Mouse (Mus musculus) embryonic facial prominence, embryonic 10.5 days (tissue): ENCODE results near the gene Rnf212b. TPM values are rescaled to one million over a fixed set of nuclear protein-coding genes. Genes with fewer than 3 reads are reported as not detected.

Experiments used
- DNase-seq: peaks from one replicate; pipeline ENCODE4 v3.0.0-alpha.2; 2017; ENCODE audit warnings: low spot score
- H3K27ac ChIP-seq: fragments of 300-500 bp; sonication (generic); replicated peaks from 2 replicates; pipeline ENCODE4 v1.5.1; 2016; ENCODE audit warnings: mild to moderate bottlenecking
- H3K27me3 ChIP-seq: fragments of 300-500 bp; sonication (generic); replicated peaks from 2 replicates; pipeline ENCODE4 v1.6.1; 2016; ENCODE audit warnings: low read depth, mild to moderate bottlenecking; ENCODE audit not compliant: poor library complexity, severe bottlenecking
- H3K36me3 ChIP-seq: fragments of 300-500 bp; sonication (generic); replicated peaks from 2 replicates; pipeline ENCODE4 v1.6.1; 2016; ENCODE audit warnings: mild to moderate bottlenecking, moderate library complexity
- H3K4me1 ChIP-seq: fragments of 300-500 bp; sonication (generic); 2 replicates; pipeline ENCODE4 v1.6.1; 2016
- H3K4me3 ChIP-seq: fragments of 300-500 bp; sonication (generic); 2 replicates; pipeline ENCODE4 v1.5.1; 2016; ENCODE audit warnings: mild to moderate bottlenecking, moderate library complexity
- H3K9me3 ChIP-seq: fragments of 300-500 bp; sonication (generic); 2 replicates; pipeline ENCODE4 v1.6.1; 2016; ENCODE audit warnings: mild to moderate bottlenecking
- WGBS: fragments of 180-500 bp; shearing (Covaris S2); methylation state at CpG from one replicate; pipeline ENCODE4 v1.1.7; 2016; 5-methylcytosine and 5-hydroxymethylcytosine counted together
- polyA plus RNA-seq: library from polyadenylated mRNA; unstranded; fragments of >200 nt; fragmentation: Nextera tagmentation; extraction: Ambion mirVana; gene quantifications from 2 replicates; pipeline ENCODE4 v1.2.1, GENCODE M21; 2016

Gene Rnf212b
- polyA plus RNA-seq, 1 experiment from 2014 or later, result not detected

DNA sequence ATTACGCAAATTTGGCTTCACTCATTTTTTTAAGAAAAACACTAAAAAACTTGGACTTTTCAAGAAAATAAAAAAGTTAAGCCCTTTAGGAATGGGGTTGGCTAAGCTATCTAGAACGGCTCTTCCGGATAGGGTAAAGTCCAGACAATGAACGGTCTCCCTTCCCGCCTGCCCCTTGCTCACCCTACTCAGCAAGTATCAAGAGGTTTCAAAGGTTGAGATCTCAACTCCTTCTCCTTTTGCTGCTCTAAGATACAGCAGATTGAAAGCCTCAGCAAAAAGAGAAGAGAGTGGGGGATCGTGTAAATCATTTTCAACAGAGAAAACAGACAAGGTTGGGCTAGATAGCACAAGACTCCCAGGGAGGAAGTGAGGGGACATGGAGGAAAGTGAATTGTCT is 31.0 kb upstream of the Rnf212b start:
- Histone ChIP-seq H3K27me3 (peaks cover 56% of the 10 kb centered on the region), H3K36me3 (no peaks in the 10 kb centered on the region), H3K4me3 (no peak overlapping the region), H3K4me1 (peaks cover 14% of the 10 kb centered on the region), H3K9me3 (no peaks in the 10 kb centered on the region), H3K27ac (no peak overlapping the region)
- no peak for DNase-seq
- 85% methylated on average over 6 of the region's 6 CpGs for WGBS

DNA sequence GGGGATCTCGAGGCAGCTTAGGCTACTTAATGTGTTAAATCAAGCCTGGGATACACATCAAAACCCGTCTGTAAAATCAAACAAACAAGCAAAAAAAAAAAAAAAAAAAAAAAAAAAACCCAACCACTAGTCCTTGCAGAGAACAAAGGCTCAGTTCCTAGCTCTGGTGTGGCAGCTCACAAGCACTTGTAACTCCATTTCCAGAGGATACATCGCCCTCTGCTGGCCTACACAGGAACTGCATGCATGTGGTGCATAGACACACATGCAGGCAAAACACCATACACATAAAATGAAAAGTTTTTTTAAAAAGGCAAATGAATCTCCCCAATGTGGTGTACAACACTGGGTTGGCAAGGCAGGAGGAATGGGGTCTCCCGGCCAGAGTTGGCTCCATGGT is 28.0 kb upstream of the Rnf212b start:
- DNase-seq, result peak; percentile 68
- 51% methylated on average over 4 of the region's 4 CpGs for WGBS
- Histone ChIP-seq H3K27me3 (peaks cover 36% of the 10 kb centered on the region), H3K4me1 (peaks cover 9% of the 10 kb centered on the region), H3K4me3 (no peak overlapping the region), H3K9me3 (no peaks in the 10 kb centered on the region), H3K36me3 (no peaks in the 10 kb centered on the region), H3K27ac (no peak overlapping the region)

DNA sequence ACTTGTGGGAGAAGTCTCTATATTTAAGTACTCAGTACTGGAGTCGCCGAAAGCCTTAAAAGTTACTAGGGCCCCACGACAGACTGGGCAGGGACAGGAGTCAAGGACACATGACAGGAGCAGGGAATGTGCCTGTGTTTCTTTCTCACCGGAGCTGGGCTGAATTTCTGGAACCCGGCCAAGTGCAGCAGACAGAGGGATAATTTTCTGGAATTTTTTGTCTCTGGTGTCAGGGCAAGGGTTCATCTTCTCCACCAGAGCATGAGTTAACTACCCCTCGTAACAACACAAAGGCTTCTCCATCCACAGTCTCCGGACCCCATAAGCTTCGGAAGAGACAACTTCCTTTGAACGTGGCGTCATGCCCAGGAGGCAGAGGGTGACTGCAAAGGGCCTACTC is 27.5 kb upstream of the Rnf212b start:
- Histone ChIP-seq H3K4me1 (peaks cover 5% of the 10 kb centered on the region; the same call in 1 of the 2 replicates), H3K4me3 (no peak overlapping the region), H3K9me3 (no peaks in the 10 kb centered on the region), H3K36me3 (no peaks in the 10 kb centered on the region), H3K27ac (no peak overlapping the region), H3K27me3 (peaks cover 30% of the 10 kb centered on the region)
- 81% methylated on average over 10 of the region's 10 CpGs for WGBS
- DNase-seq, result no peak

DNA sequence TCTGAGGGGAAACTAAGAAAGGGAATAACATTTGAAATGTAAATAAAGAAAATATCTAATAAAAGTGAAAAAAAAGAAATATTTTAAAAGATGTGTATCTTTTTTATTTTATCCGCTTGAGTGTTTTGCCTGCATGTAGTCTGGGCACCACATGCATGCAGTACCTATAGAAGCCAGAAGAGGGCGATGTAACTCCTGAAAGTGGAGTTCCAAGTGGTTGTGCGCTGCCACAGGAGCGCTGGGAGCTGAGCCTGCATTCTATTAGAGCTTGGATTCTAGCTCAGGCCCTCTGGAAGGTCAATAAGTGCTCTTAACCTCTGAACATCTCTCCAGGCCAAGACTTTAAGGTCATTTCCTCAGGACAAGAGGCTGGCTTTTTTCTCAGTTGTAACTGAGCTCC is 26.7 kb upstream of the Rnf212b start:
- 47% methylated on average over 4 of the region's 4 CpGs for WGBS
- no peak for DNase-seq

DNA sequence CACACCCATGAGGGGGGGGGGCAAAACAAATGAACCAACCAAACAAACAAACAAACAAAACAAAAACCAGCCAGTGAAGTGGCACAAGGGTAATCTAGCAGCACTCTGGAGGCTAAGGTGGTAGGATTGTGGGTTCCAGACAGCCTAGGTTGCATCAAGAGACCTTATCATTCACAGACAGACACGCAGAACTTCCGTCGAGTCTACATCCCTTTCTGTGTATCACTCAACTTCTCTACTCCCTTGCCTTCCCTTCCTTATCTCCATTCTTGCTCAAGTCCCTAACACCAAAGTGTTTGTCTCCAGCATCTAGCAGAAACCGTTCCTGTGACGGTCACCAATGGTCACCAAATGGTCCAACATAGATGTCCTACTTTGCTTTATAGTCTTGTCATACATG is 25.7 kb upstream of the Rnf212b start:
- H3K27ac ChIP-seq, result no peak overlapping the region
- H3K9me3 ChIP-seq, result no peaks in the 10 kb centered on the region
- H3K4me3 ChIP-seq, result no peak overlapping the region
- no peaks in the 10 kb centered on the region for H3K4me1 ChIP-seq
- 95% methylated on average over 5 of the region's 5 CpGs for WGBS
- peaks cover 12% of the 10 kb centered on the region for H3K27me3 ChIP-seq
- DNase-seq, result no peak
- H3K36me3 ChIP-seq, result no peaks in the 10 kb centered on the region

More for the DNA sequence above, 26.7 kb upstream of the Rnf212b start:
- Histone ChIP-seq H3K4me3 (no peak overlapping the region), H3K9me3 (no peaks in the 10 kb centered on the region), H3K27ac (no peak overlapping the region), H3K36me3 (no peaks in the 10 kb centered on the region), H3K27me3 (peaks cover 22% of the 10 kb centered on the region), H3K4me1 (no peaks in the 10 kb centered on the region)

DNA sequence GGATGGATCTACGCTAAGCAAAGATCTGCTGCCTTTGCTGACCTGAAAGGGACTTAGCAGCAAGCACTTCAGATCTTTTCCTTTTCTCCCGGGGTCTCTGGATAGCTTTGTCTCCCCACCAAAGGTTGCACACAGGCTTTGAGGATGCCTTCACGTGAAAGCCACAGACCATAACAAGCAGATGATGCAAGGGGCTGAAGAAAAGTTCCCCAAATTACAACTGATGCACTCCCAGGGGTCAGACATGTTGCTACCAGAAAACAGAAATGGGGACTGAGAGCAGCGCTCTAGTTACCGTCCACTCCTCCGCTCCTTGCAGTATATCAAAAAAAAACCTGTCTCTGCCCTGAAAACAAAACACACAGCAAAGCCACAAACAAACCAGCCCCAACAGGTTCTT is 21.8 kb upstream of the Rnf212b start:
- WGBS, result 70% methylated on average over 6 of the region's 6 CpGs

DNA sequence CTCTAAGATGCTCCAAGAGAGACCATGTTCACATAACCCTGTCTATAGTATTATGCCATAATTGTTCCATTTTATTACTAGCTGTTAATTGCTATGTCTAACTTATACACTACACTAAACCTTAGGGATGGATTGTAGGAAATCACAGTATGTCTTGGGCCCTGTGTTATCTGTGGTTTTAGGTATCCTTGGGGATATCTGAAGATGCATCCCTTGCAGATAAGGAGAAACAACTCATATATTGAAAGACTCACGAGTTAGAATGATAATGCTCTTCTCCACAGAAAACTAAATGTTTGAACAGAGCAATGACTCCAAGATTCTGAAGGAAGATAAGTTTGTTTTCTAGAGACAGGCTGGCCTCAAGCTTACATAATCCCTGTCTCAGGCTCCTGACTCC is 20.6 kb upstream of the Rnf212b start:
- Histone ChIP-seq H3K4me3 (no peak overlapping the region), H3K27ac (no peak overlapping the region), H3K9me3 (no peaks in the 10 kb centered on the region), H3K27me3 (no peaks in the 10 kb centered on the region; the same call in 1 of the 2 replicates), H3K4me1 (no peaks in the 10 kb centered on the region), H3K36me3 (no peaks in the 10 kb centered on the region)
- WGBS, result 76% methylated on average over 1 of the region's 1 CpGs
- DNase-seq, result no peak

More for the DNA sequence above, 21.8 kb upstream of the Rnf212b start:
- Histone ChIP-seq H3K27ac (no peak overlapping the region), H3K9me3 (no peaks in the 10 kb centered on the region), H3K27me3 (no peaks in the 10 kb centered on the region; the same call in 1 of the 2 replicates), H3K36me3 (no peaks in the 10 kb centered on the region), H3K4me1 (no peaks in the 10 kb centered on the region), H3K4me3 (no peak overlapping the region)
- no peak for DNase-seq

DNA sequence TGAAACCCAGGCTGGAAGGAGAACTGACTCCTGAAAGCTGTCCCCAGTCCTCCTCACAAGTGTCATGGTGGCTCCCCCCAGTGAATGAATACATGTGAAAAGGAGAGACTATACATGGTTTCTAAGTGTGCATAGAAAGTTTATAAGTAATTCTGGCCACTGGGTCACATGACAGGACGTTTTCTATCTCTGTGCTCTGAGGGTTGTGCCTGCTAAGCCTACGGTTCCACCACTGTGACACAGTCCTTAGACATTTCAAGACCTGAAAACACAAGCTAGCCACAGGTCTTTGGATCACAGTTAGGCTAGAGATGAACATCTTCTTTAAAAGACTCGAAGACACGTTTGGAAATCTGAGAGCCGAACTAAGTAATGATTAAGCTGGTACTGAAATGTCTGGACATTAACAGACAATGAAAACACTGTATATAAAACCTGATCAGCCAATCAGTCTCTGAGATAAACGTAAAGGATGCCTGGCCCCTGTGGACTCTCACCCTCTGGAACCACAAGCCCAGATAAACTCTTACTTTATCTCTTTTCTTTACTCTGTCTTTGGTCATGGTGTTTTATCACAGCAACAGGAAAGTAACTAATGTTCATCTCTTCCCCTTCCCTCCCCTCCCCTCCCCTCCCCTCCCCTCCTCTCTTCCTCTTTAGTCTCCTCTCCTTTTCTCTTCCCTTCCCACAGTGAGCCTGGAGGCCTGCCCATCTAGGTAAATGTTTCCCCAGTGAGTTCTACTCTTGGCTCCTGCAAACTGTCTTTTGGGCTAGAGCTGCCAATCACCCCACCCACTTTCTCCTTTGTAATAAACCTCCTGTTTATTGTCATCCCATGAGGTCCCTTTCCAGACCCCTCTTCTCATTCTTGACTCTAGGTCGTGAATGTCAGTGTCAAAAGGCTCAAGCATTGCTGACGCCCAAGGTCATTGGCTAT is 19.8 kb upstream of the Rnf212b start:
- no peak for DNase-seq
- Histone ChIP-seq H3K36me3 (no peaks in the 10 kb centered on the region), H3K27me3 (no peaks in the 10 kb centered on the region), H3K27ac (no peak overlapping the region), H3K4me1 (no peaks in the 10 kb centered on the region), H3K4me3 (no peak overlapping the region), H3K9me3 (no peaks in the 10 kb centered on the region)
- 81% methylated on average over 8 of the region's 8 CpGs for WGBS

DNA sequence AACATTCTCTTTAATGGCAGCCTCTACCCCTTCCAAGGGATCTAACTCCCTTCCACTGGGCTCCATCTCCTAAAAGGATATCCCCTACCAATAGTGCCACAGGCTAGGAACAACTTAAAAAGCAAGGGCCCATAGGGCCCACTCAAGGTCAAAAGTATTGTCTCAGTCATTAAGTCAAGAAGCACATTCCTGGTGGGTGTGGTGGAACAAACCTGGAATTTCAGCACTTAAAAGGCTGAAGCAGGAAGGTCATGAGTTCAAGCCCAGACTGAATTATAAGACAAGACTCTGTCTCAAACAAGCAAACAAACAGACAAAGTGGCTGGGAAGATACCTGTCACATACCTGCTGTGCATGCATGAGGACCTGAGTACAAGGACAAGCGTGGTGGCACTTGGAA is 18.0 kb upstream of the Rnf212b start:
- H3K36me3 ChIP-seq, result no peaks in the 10 kb centered on the region
- DNase-seq, result no peak
- 82% methylated on average over 1 of the region's 1 CpGs for WGBS
- H3K27me3 ChIP-seq, result no peaks in the 10 kb centered on the region
- no peak overlapping the region for H3K27ac ChIP-seq
- H3K9me3 ChIP-seq, result no peaks in the 10 kb centered on the region
- H3K4me1 ChIP-seq, result no peaks in the 10 kb centered on the region
- H3K4me3 ChIP-seq, result no peak overlapping the region

DNA sequence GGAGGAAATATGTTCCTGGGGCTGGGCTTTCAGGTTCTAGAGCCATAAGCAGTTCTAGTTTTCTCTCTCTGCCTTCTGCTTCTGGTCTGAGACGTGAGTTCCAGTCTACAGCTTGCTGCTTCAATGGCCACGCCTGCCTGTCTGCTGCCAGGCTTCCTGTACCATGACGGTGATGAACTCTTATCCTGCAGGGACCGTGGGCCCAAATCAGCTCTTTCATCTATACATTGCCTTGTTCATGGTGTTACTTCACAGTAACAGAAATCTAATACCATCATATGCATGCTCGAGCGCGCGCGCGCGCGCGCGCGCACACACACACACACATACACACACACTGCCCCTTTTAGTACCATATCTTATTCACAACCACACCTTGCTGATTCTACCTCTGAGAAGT is 17.2 kb upstream of the Rnf212b start:
- Histone ChIP-seq H3K9me3 (no peaks in the 10 kb centered on the region), H3K4me1 (no peaks in the 10 kb centered on the region), H3K27ac (no peak overlapping the region), H3K36me3 (no peaks in the 10 kb centered on the region), H3K4me3 (no peak overlapping the region), H3K27me3 (no peaks in the 10 kb centered on the region)
- no peak for DNase-seq
- 91% methylated on average over 15 of the region's 15 CpGs for WGBS

DNA sequence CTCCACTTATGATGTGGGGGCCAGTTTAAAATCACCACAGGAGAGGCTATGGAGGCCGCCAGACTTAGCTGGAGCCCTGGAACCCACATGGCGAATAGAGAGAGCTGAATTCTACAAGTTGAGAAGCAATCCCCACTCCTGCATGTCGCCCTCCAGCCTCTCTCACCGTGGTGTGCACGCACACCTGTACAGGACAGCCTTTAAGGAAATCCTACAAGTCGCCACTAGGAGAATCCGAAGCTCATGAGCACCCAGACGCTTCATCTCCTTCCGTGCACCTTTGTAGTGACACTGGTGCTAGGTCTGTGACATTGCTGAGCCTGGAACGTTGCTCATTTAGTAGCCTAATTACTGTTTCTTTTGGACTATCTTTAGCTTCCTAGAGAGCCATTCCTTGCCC is 14.3 kb upstream of the Rnf212b start:
- Histone ChIP-seq H3K4me1 (no peaks in the 10 kb centered on the region), H3K27ac (no peak overlapping the region), H3K36me3 (no peaks in the 10 kb centered on the region), H3K4me3 (no peak overlapping the region), H3K27me3 (no peaks in the 10 kb centered on the region), H3K9me3 (no peaks in the 10 kb centered on the region)
- 51% methylated on average over 10 of the region's 10 CpGs for WGBS
- DNase-seq, result no peak

DNA sequence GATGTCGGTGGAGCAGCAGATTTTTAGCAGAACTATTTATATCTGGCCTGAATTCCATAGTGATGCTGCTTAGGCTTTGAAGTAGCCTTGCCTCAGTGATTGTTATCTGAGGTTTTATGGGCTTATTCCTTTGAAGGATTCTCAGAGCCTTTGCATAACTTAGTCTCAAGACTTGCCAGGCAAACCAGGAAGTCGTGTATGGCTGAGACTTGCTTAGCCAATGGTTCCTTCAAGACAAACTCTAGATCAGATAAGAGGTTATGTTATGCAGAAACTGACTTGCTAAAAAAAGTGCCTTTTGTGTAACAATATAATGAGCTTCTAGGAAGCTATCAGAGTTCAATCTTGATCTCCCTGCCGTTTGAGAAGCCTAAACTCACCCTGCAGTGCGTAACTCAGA is 11.5 kb upstream of the Rnf212b start:
- Histone ChIP-seq H3K36me3 (no peaks in the 10 kb centered on the region), H3K27ac (no peak overlapping the region), H3K27me3 (no peaks in the 10 kb centered on the region), H3K9me3 (no peaks in the 10 kb centered on the region), H3K4me1 (no peaks in the 10 kb centered on the region), H3K4me3 (no peak overlapping the region)
- 78% methylated on average over 4 of the region's 4 CpGs for WGBS
- no peak for DNase-seq

DNA sequence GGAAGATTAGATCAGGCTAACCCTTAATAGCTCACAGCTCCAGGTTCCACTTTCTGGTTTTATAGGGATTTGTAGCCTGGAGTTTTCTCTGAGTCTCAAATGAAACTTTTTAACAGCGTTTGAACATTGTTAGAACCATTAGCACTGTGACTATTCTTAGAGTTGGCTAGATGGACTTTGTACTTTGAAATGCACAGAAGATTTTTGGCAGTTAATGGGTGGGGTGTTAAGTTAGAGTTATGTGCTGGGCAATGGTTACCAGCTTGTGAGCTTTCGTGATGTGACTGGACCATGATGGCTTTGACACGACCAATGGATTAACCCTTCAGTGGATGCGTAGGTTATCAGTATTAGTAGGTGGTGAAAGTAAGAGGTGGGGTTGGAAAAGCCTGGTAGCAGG is 7.8 kb upstream of the Rnf212b start:
- H3K27ac ChIP-seq, result no peak overlapping the region
- no peaks in the 10 kb centered on the region for H3K9me3 ChIP-seq
- no peak overlapping the region for H3K4me3 ChIP-seq
- no peak for DNase-seq
- 84% methylated on average over 4 of the region's 4 CpGs for WGBS
- no peaks in the 10 kb centered on the region for H3K36me3 ChIP-seq
- H3K4me1 ChIP-seq, result no peaks in the 10 kb centered on the region
- no peaks in the 10 kb centered on the region for H3K27me3 ChIP-seq
